Mouse (Mus musculus): ENCODE data around the gene Spint1. TPM values are rescaled to one million over a fixed set of nuclear protein-coding genes. Genes with fewer than 3 reads are reported as not detected.

Spint1 gene
- polyA plus RNA-seq, 1 experiment from 2014 or later: 1.1 TPM

DNA sequence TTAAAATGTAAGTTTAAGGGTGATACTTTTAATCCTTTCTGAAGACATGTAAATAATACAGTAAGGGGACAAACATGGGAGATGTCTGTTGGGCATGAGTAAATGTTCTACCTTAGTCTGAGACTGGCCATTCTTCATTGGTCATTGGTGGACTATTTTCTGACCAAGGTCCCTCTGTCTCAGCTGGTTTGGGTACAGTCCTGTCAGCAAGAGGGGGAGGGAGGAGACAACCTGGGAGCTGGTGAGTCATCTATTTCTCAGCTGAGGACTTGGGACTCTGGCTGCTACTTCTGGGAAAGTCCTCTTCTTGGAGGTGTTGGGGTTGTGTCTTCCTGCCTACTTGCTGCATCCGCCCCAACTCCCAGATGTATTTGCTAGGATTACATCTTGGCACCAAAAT is 37.0 kb downstream of the Spint1 start:
- Histone ChIP-seq H3K4me2 (no peak overlapping the region), H3K9me3 (replicated peaks; ENCODE audit: control insufficient read depth, low read length) (no peaks in the 10 kb centered on the region), H3K27me3 (ENCODE audit: control insufficient read depth, insufficient read depth, low read length) (peaks cover 15% of the 10 kb centered on the region), H3K27ac (ENCODE audit: low read depth, low read length) (no peak overlapping the region), H3K9ac (ENCODE audit: low read depth, low read length) (no peak overlapping the region), H3K4me1 (ENCODE audit: control insufficient read depth, insufficient read depth, low read length) (no peaks in the 10 kb centered on the region), H3K36me3 (ENCODE audit: control insufficient read depth, insufficient read depth, low read length) (no peaks in the 10 kb centered on the region), H3K4me3 (ENCODE audit: low read depth, low read length) (no peak overlapping the region)
- WGBS (ENCODE audit: insufficient replicate concordance): 63% methylated on average over 1 of the region's 1 CpGs
- ATAC-seq (replicated peaks; ENCODE audit: insufficient number of reproducible peaks, low FRiP score, low TSS enrichment): no peak

DNA sequence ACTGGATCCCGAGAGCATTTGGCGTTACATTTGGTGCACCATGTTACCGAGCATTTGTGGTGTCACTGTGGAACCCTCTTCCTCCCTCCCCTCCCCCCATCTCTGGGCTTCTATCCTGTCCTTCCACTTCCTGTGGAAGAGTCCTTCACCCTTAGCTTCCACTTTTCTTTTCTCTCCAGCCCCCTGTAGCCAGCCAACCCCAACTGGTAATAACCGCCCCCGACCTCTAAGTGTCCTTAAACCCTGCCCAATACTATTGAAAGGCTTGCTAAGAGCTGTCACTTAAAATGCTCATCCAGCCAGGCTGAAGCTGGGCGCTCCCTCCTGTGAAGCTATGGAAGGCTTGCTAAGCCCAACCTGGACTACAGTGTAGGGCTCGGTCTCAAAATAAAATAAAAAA is 39.8 kb downstream of the Spint1 start:
- WGBS (ENCODE audit: insufficient replicate concordance): 66% methylated on average over 7 of the region's 7 CpGs
- H3K36me3 ChIP-seq (ENCODE audit: control insufficient read depth, insufficient read depth, low read length): no peaks in the 10 kb centered on the region
- no peaks in the 10 kb centered on the region for H3K27me3 ChIP-seq (ENCODE audit: control insufficient read depth, insufficient read depth, low read length)
- no peak for ATAC-seq (replicated peaks; ENCODE audit: insufficient number of reproducible peaks, low FRiP score, low TSS enrichment)
- no peak overlapping the region for H3K4me3 ChIP-seq (ENCODE audit: low read depth, low read length)
- H3K4me1 ChIP-seq (ENCODE audit: control insufficient read depth, insufficient read depth, low read length): no peaks in the 10 kb centered on the region
- H3K9ac ChIP-seq (ENCODE audit: low read depth, low read length): no peak overlapping the region
- no peaks in the 10 kb centered on the region for H3K9me3 ChIP-seq (replicated peaks; ENCODE audit: control insufficient read depth, low read length)
- no peak overlapping the region for H3K27ac ChIP-seq (ENCODE audit: low read depth, low read length)
- H3K4me2 ChIP-seq: no peak overlapping the region

DNA sequence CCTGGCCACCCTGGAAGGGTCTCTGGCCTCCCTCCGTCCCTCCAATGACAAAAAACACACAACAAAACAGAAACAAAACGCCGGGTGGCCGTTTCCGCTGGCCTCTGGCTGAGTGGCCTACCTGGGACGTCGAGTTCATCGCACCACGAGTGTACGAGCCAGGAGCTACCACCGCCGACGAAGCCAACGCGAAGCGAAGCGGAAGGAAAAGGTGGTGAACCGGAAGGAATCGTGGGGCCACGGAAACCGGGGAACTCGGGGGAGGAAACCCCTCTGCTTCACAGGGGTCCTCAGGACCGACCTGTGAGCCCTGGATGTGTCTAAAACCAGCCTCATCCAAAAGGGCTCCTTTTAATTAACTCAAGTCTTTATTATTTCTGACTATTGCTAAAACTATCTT is 40.6 kb downstream of the Spint1 start:
- no peak overlapping the region for H3K27ac ChIP-seq (ENCODE audit: low read depth, low read length)
- H3K4me1 ChIP-seq (ENCODE audit: control insufficient read depth, insufficient read depth, low read length): no peaks in the 10 kb centered on the region
- no peak overlapping the region for H3K9ac ChIP-seq (ENCODE audit: low read depth, low read length)
- no peak overlapping the region for H3K4me3 ChIP-seq (ENCODE audit: low read depth, low read length)
- no peaks in the 10 kb centered on the region for H3K9me3 ChIP-seq (replicated peaks; ENCODE audit: control insufficient read depth, low read length)
- H3K27me3 ChIP-seq (ENCODE audit: control insufficient read depth, insufficient read depth, low read length): no peaks in the 10 kb centered on the region
- no peak for ATAC-seq (replicated peaks; ENCODE audit: insufficient number of reproducible peaks, low FRiP score, low TSS enrichment)
- no peak overlapping the region for H3K4me2 ChIP-seq
- no peaks in the 10 kb centered on the region for H3K36me3 ChIP-seq (ENCODE audit: control insufficient read depth, insufficient read depth, low read length)
- WGBS (ENCODE audit: insufficient replicate concordance): 89% methylated on average over 23 of the region's 23 CpGs

DNA sequence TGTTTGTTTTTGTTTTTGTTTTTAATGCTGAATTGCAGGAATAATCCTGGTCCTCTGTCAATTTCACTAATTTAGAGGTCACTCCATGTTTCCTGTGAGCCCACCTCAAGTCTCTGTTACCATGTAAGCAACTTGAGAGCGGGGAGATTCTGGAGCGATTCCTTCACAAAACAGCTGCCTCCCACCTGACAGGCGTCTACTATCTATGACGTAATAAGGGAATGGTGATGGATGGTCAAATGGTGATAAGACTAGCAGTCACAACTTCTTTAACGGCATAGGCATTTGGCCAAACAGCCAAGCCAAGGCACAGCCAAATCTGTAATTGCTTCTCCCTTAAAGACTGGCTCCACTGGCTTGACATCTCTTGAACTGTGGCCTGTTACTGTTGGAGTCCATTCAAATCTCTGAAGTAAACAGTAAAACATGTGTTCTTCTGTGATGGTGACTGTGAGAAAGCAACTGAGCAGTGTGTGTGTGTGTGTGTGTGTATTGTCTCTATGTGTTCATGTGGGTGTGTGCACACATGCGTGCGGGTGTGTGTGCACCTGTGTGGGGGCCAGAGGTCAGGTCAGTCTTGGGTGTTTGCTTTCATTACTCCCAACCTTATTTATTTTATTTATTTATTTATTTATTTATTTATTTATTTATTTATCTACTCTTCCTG is 44.9 kb downstream of the Spint1 start:
- 72% methylated on average over 7 of the region's 7 CpGs for WGBS (ENCODE audit: insufficient replicate concordance)
- no peaks in the 10 kb centered on the region for H3K27me3 ChIP-seq (ENCODE audit: control insufficient read depth, insufficient read depth, low read length)
- H3K9ac ChIP-seq (ENCODE audit: low read depth, low read length): no peak overlapping the region
- H3K4me1 ChIP-seq (ENCODE audit: control insufficient read depth, insufficient read depth, low read length): no peaks in the 10 kb centered on the region
- no peak overlapping the region for H3K27ac ChIP-seq (ENCODE audit: low read depth, low read length)
- H3K4me3 ChIP-seq (ENCODE audit: low read depth, low read length): no peak overlapping the region
- no peaks in the 10 kb centered on the region for H3K9me3 ChIP-seq (replicated peaks; ENCODE audit: control insufficient read depth, low read length)
- no peaks in the 10 kb centered on the region for H3K36me3 ChIP-seq (ENCODE audit: control insufficient read depth, insufficient read depth, low read length)
- no peak for ATAC-seq (replicated peaks; ENCODE audit: insufficient number of reproducible peaks, low FRiP score, low TSS enrichment)
- H3K4me2 ChIP-seq: no peak overlapping the region

DNA sequence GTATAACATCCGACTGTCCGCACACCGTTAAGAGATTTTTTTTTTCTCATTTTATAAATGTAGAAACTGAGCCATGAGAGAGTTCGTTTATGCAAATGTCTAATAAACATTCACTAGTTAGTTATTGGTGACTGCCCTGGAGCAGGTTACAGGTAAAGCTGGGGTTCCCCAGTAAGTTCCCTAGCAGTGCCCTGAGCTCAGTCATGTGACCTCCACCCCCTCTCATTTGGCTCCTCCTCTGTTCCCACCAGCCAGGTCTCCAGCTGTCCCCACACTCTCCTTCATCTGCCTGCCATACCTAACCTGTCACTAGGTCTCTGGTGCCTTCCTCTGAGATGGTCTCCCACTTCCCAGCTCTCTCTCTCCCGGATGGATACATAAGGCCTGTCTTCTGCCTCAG is 50.2 kb downstream of the Spint1 start:
- Histone ChIP-seq H3K4me3 (ENCODE audit: low read depth, low read length) (no peak overlapping the region), H3K4me1 (ENCODE audit: control insufficient read depth, insufficient read depth, low read length) (peaks cover 6% of the 10 kb centered on the region), H3K9me3 (replicated peaks; ENCODE audit: control insufficient read depth, low read length) (no peaks in the 10 kb centered on the region), H3K9ac (ENCODE audit: low read depth, low read length) (no peak overlapping the region), H3K27me3 (ENCODE audit: control insufficient read depth, insufficient read depth, low read length) (no peaks in the 10 kb centered on the region), H3K4me2 (no peak overlapping the region), H3K36me3 (ENCODE audit: control insufficient read depth, insufficient read depth, low read length) (peaks cover 3% of the 10 kb centered on the region; the same call in 1 of the 2 replicates), H3K27ac (ENCODE audit: low read depth, low read length) (no peak overlapping the region)
- WGBS (ENCODE audit: insufficient replicate concordance): 84% methylated on average over 5 of the region's 5 CpGs
- no peak for ATAC-seq (replicated peaks; ENCODE audit: insufficient number of reproducible peaks, low FRiP score, low TSS enrichment)

DNA sequence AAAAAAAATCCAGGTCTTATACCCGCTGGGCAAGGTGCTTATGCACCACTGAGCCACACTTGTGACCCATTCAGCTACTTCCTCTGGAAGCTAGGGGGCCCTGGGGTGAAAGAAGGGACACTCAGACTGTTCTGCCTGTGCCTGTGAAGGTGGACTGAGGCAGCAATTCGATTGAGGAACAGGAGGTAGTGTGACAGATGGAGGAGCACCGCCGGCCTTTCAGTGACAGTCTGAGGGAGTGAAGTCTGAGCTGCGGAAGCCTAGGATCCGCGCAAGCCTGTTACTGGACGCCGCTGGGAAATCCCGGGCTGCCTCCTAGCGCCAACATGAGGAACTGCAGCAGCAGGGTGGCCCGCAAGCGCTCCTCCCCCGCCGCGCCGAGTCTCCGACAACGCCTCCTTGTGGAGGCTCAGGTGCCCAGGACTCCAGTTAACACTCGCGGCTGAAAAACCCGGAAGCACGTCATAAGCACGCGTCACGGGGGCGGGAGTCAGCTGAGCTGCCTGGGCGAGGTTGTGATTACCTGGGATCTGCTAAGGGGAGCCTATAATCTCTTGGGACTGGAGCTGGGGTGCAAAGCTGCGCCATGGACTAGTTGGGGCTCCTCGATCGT is 51.2 kb downstream of the Spint1 start, which contains the start of gene Vps18:
Gene Vps18, plus strand, starts transcription at position 471 of the 613 bp plus-strand sequence.
- H3K27me3 ChIP-seq (ENCODE audit: control insufficient read depth, insufficient read depth, low read length): no peaks in the 10 kb centered on the region
- H3K36me3 ChIP-seq (ENCODE audit: control insufficient read depth, insufficient read depth, low read length): peaks cover 10% of the 10 kb centered on the region; the same call in 1 of the 2 replicates
- WGBS (ENCODE audit: insufficient replicate concordance): under 1% methylated on average over 31 of the region's 31 CpGs
- peak within 1 kb of the TSS; percentile 86 for H3K9ac ChIP-seq (ENCODE audit: low read depth, low read length)
- H3K27ac ChIP-seq (ENCODE audit: low read depth, low read length): peak within 1 kb of the TSS; percentile 52; the same call in 1 of the 2 replicates
- H3K4me1 ChIP-seq (ENCODE audit: control insufficient read depth, insufficient read depth, low read length): peaks cover 6% of the 10 kb centered on the region
- H3K9me3 ChIP-seq (replicated peaks; ENCODE audit: control insufficient read depth, low read length): no peaks in the 10 kb centered on the region
- H3K4me3 ChIP-seq (ENCODE audit: low read depth, low read length): peak within 1 kb of the TSS; percentile 77
- peak; percentile 92 for ATAC-seq (replicated peaks; ENCODE audit: insufficient number of reproducible peaks, low FRiP score, low TSS enrichment)
- H3K4me2 ChIP-seq: peak within 1 kb of the TSS; percentile 85

DNA sequence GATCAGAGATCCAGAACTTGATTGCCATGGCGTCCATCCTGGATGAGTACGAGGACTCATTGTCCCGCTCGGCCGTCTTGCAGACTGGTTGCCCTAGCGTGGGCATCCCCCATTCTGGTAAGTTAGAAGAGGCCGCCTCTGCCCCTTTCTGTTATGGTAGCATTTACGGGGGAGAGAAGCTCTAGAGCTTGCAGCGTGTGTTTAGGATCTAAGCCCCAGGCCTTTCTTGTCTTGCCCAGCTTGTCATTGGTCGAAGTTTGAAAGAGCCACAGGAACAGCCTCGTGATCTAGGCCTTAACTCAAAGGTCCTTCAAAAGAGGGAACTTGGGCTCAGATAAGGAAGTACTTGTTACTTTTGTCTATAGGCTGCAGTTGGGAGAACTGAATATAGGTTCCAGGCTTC is 51.9 kb downstream of the Spint1 start:
- Histone ChIP-seq H3K9me3 (replicated peaks; ENCODE audit: control insufficient read depth, low read length) (no peaks in the 10 kb centered on the region), H3K4me3 (ENCODE audit: low read depth, low read length) (peak overlapping the region; percentile 77), H3K4me1 (ENCODE audit: control insufficient read depth, insufficient read depth, low read length) (peaks cover 6% of the 10 kb centered on the region), H3K27ac (ENCODE audit: low read depth, low read length) (peak overlapping the region; percentile 52; the same call in 1 of the 2 replicates), H3K36me3 (ENCODE audit: control insufficient read depth, insufficient read depth, low read length) (peaks cover 11% of the 10 kb centered on the region; the same call in 1 of the 2 replicates), H3K4me2 (peak overlapping the region; percentile 85), H3K9ac (ENCODE audit: low read depth, low read length) (peak overlapping the region; percentile 86), H3K27me3 (ENCODE audit: control insufficient read depth, insufficient read depth, low read length) (no peaks in the 10 kb centered on the region)
- 3% methylated on average over 11 of the region's 11 CpGs for WGBS (ENCODE audit: insufficient replicate concordance)
- no peak for ATAC-seq (replicated peaks; ENCODE audit: insufficient number of reproducible peaks, low FRiP score, low TSS enrichment)

DNA sequence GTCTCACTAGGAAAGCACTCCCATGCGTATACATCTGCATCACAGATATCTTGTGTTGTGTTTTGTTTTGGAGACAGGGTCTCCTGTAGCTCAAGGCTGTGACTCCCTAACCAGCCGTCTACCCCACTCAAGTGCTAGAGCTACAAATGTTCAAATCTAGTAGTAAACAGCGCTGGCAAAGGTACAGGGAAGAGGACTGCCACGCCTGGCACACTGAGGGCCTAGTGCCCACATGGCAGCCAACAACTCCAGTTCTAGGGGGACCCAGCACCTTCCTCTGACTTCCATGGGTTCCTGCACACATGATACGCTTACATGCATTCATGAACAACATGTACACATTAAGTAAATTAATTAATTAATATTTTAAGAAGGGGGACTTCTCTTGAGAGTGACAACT is 55.1 kb downstream of the Spint1 start:
- Histone ChIP-seq H3K4me2 (no peak overlapping the region), H3K9me3 (replicated peaks; ENCODE audit: control insufficient read depth, low read length) (no peaks in the 10 kb centered on the region), H3K9ac (ENCODE audit: low read depth, low read length) (no peak overlapping the region), H3K4me3 (ENCODE audit: low read depth, low read length) (no peak overlapping the region), H3K4me1 (ENCODE audit: control insufficient read depth, insufficient read depth, low read length) (peaks cover 6% of the 10 kb centered on the region), H3K27me3 (ENCODE audit: control insufficient read depth, insufficient read depth, low read length) (no peaks in the 10 kb centered on the region), H3K36me3 (ENCODE audit: control insufficient read depth, insufficient read depth, low read length) (peaks cover 17% of the 10 kb centered on the region), H3K27ac (ENCODE audit: low read depth, low read length) (no peak overlapping the region)
- ATAC-seq (replicated peaks; ENCODE audit: insufficient number of reproducible peaks, low FRiP score, low TSS enrichment): no peak
- WGBS (ENCODE audit: insufficient replicate concordance): 92% methylated on average over 5 of the region's 5 CpGs

DNA sequence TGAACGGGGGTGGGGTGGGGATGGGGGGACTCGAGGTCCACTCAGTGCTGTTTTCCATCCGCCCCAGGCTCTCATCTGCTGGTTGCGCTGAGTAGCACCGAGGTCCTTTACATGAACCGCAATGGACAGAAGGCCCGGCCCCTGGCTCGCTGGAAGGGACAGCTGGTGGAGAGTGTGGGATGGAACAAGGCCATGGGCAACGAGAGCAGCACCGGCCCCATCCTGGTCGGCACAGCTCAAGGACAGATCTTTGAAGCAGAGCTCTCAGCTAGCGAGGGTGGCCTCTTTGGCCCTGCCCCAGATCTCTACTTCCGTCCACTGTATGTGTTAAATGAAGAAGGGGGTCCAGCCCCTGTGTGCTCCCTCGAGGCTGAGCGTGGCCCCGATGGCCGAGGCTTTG is 55.7 kb downstream of the Spint1 start:
- peaks cover 20% of the 10 kb centered on the region for H3K36me3 ChIP-seq (ENCODE audit: control insufficient read depth, insufficient read depth, low read length)

More for the DNA sequence above, 55.7 kb downstream of the Spint1 start:
- no peak overlapping the region for H3K27ac ChIP-seq (ENCODE audit: low read depth, low read length)
- no peak for ATAC-seq (replicated peaks; ENCODE audit: insufficient number of reproducible peaks, low FRiP score, low TSS enrichment)
- no peak overlapping the region for H3K4me3 ChIP-seq (ENCODE audit: low read depth, low read length)
- H3K9me3 ChIP-seq (replicated peaks; ENCODE audit: control insufficient read depth, low read length): no peaks in the 10 kb centered on the region
- 92% methylated on average over 17 of the region's 17 CpGs for WGBS (ENCODE audit: insufficient replicate concordance)
- no peak overlapping the region for H3K4me2 ChIP-seq
- H3K4me1 ChIP-seq (ENCODE audit: control insufficient read depth, insufficient read depth, low read length): peaks cover 6% of the 10 kb centered on the region
- H3K9ac ChIP-seq (ENCODE audit: low read depth, low read length): no peak overlapping the region
- H3K27me3 ChIP-seq (ENCODE audit: control insufficient read depth, insufficient read depth, low read length): no peaks in the 10 kb centered on the region

Measured in heart, embryonic 11.5 days (tissue).